Mouse (Mus musculus) heart, embryonic 14.5 days (tissue): Measurements from ENCODE around the gene Pde7b. TPM values are rescaled to one million over a fixed set of nuclear protein-coding genes. Genes with fewer than 3 reads are reported as not detected.

ENCODE experiments used
- ATAC-seq: fragments of 200-750 bp; cut with Nextera tagmentation; 2 replicates; pipeline ENCODE4 v1.8.0; 2017; ENCODE audit warnings: low read depth, moderate TSS enrichment; ENCODE audit not compliant: insufficient number of reproducible peaks, insufficient read depth, low FRiP score
- H3K27ac ChIP-seq, 2 experiments: fragments of 200-500 bp in 1 of 2; fragments of 300-500 bp in 1 of 2; sonication (generic) in 1 of 2; replicated peaks in 1 of 2; 2 replicates each; pipeline ENCODE4 v1.5.1; 2012 to 2014; ENCODE audit warnings: low read depth in 2 of 2, low read length in 2 of 2, control low read depth in 1 of 2, mild to moderate bottlenecking in 1 of 2, mixed read lengths in 1 of 2; ENCODE audit not compliant: control insufficient read depth in 1 of 2, insufficient read depth in 1 of 2
- H3K27me3 ChIP-seq: fragments of 300-500 bp; sonication (generic); 2 replicates; pipeline ENCODE4 v1.6.1; 2014; ENCODE audit warnings: mild to moderate bottlenecking, low read length, control low read depth; ENCODE audit not compliant: control insufficient read depth, insufficient read depth
- H3K36me3 ChIP-seq: fragments of 300-500 bp; sonication (generic); 2 replicates; pipeline ENCODE4 v1.6.1; 2014; ENCODE audit warnings: mild to moderate bottlenecking, control low read depth, low read length, mixed read lengths; ENCODE audit not compliant: control insufficient read depth, insufficient read depth
- H3K4me1 ChIP-seq, 2 experiments: fragments of 200-500 bp in 1 of 2; fragments of 300-500 bp in 1 of 2; sonication (generic) in 1 of 2; 2 replicates each; pipeline ENCODE4 v1.6.1; 2012 to 2014; ENCODE audit warnings: low read length in 2 of 2, control low read depth in 1 of 2, mixed read lengths in 1 of 2; ENCODE audit not compliant: control insufficient read depth in 2 of 2, insufficient read depth in 2 of 2
- H3K4me2 ChIP-seq: fragments of 300-500 bp; sonication (generic); 2 replicates; pipeline ENCODE4 v1.6.1; 2014; ENCODE audit warnings: mild to moderate bottlenecking, low read length
- H3K4me3 ChIP-seq, 2 experiments: fragments of 200-500 bp in 1 of 2; fragments of 300-500 bp in 1 of 2; sonication (generic) in 1 of 2; 2 replicates each; pipeline ENCODE4 v1.5.1; 2012 to 2014; ENCODE audit warnings: low read length in 2 of 2, mild to moderate bottlenecking in 2 of 2, control low read depth in 1 of 2, low read depth in 1 of 2, moderate library complexity in 1 of 2; ENCODE audit not compliant: control insufficient read depth in 1 of 2, insufficient read depth in 1 of 2
- H3K9ac ChIP-seq: fragments of 300-500 bp; sonication (generic); 2 replicates; pipeline ENCODE4 v1.6.1; 2014; ENCODE audit warnings: mild to moderate bottlenecking, low read length
- H3K9me3 ChIP-seq: fragments of 300-500 bp; sonication (generic); 2 replicates; pipeline ENCODE4 v1.6.1; 2016; ENCODE audit warnings: low read length, control low read depth; ENCODE audit not compliant: control insufficient read depth
- WGBS: fragments of 180-500 bp; shearing (Covaris S2); extraction: QIAGEN DNeasy Blood & Tissue Kit; methylation state at CpG from one replicate; pipeline ENCODE4 v1.1.7; 2014; 5-methylcytosine and 5-hydroxymethylcytosine counted together
- polyA plus RNA-seq: library from polyadenylated mRNA; unstranded; fragments of >200 nt; fragmentation: Nextera tagmentation; extraction: Ambion mirVana; gene quantifications from 2 replicates; pipeline ENCODE4 v1.2.1, GENCODE M21; 2014

Pde7b gene
- polyA plus RNA-seq, 1 experiment from 2014 or later = 12.2 TPM

GRCm38 (mm10) chr10:20756219-20756618, 31.3 kb upstream of the Pde7b start:
- WGBS = 87% methylated on average over 5 of the region's 5 CpGs
- no peaks in the 10 kb centered on the region for H3K9me3 ChIP-seq
- H3K4me3 ChIP-seq = no peak overlapping the region
- H3K27ac ChIP-seq = no peak overlapping the region
- peak; percentile 39; the same call in 1 of the 2 replicates for ATAC-seq
- H3K4me2 ChIP-seq = no peak overlapping the region
- no peaks in the 10 kb centered on the region for H3K4me1 ChIP-seq
- no peaks in the 10 kb centered on the region for H3K27me3 ChIP-seq
- H3K36me3 ChIP-seq = no peaks in the 10 kb centered on the region
- no peak overlapping the region for H3K9ac ChIP-seq

DNA sequence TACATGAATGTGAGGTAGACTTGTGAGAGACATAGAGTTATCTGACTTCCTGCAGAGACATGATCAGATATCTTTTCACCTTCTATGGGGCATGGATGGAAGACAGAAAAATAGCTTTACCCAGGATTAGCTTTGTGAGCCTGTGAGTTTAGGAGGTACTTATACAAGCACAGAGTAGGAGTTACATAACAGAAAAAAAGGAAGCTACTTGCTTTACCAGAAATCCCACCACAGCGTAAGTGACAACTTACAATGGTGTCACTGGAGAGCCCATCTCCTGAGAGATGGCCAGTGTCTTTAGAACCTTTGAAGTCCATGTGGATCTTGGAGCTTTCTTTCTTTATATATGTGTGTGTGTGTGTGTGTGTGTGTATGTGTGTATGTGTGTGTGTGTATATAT, 28.0 kb upstream of the Pde7b start:
- no peaks in the 10 kb centered on the region for H3K9me3 ChIP-seq
- 93% methylated on average over 1 of the region's 1 CpGs for WGBS
- no peaks in the 10 kb centered on the region for H3K27me3 ChIP-seq
- H3K36me3 ChIP-seq = no peaks in the 10 kb centered on the region
- H3K4me2 ChIP-seq = no peak overlapping the region
- H3K4me3 ChIP-seq = no peak overlapping the region
- no peak overlapping the region for H3K9ac ChIP-seq
- ATAC-seq = no peak
- H3K27ac ChIP-seq = no peak overlapping the region
- no peaks in the 10 kb centered on the region for H3K4me1 ChIP-seq

- Histone ChIP-seq H3K27me3 (no peaks in the 10 kb centered on the region), H3K9me3 (no peaks in the 10 kb centered on the region), H3K4me3 (no peak overlapping the region), H3K27ac (no peak overlapping the region), H3K4me2 (no peak overlapping the region), H3K9ac (no peak overlapping the region), H3K36me3 (no peaks in the 10 kb centered on the region), H3K4me1 (no peaks in the 10 kb centered on the region)
- 88% methylated on average over 5 of the region's 5 CpGs for WGBS
- ATAC-seq = no peak
These were observed 25.9 kb upstream of the Pde7b start for GRCm38 (mm10) chr10:20750642-20751251.

GRCm38 (mm10) chr10:20748938-20749337, 24.1 kb upstream of the Pde7b start:
- H3K9me3 ChIP-seq = no peaks in the 10 kb centered on the region
- H3K36me3 ChIP-seq = no peaks in the 10 kb centered on the region
- ATAC-seq = no peak
- WGBS = 91% methylated on average over 8 of the region's 8 CpGs
- H3K4me1 ChIP-seq = no peaks in the 10 kb centered on the region
- no peak overlapping the region for H3K4me2 ChIP-seq
- no peak overlapping the region for H3K4me3 ChIP-seq
- H3K9ac ChIP-seq = no peak overlapping the region
- no peak overlapping the region for H3K27ac ChIP-seq
- H3K27me3 ChIP-seq = no peaks in the 10 kb centered on the region

- Histone ChIP-seq H3K4me2 (no peak overlapping the region), H3K9me3 (no peaks in the 10 kb centered on the region), H3K27me3 (no peaks in the 10 kb centered on the region), H3K9ac (no peak overlapping the region), H3K36me3 (no peaks in the 10 kb centered on the region), H3K4me3 (no peak overlapping the region), H3K4me1 (no peaks in the 10 kb centered on the region), H3K27ac (no peak overlapping the region)
- ATAC-seq = no peak
- 83% methylated on average over 4 of the region's 4 CpGs for WGBS
These were observed 22.4 kb upstream of the Pde7b start for GRCm38 (mm10) chr10:20747229-20747628.

DNA sequence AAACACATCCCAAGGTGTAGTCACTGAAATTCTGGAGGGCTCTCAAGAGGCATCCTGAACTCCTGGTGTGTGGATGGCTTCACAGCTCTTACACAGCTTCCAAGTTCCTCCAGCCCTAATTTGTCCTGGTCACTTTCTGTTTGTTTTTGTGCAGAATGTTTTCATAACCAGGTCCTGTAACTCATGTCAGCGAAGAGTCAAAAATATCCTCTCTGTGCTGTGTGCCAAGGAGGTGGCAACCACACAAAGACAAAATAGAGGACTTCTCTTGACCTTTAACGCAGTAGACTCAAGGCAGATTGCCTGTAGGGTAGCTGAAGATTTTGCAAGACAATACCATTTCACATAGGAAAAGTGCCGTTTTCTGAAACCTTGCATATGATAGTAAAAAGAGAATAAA, 14.9 kb upstream of the Pde7b start:
- WGBS = 78% methylated on average over 3 of the region's 3 CpGs
- no peaks in the 10 kb centered on the region for H3K9me3 ChIP-seq
- no peaks in the 10 kb centered on the region for H3K36me3 ChIP-seq
- ATAC-seq = no peak
- H3K4me2 ChIP-seq = no peak overlapping the region
- H3K4me3 ChIP-seq = no peak overlapping the region
- no peak overlapping the region for H3K27ac ChIP-seq
- H3K9ac ChIP-seq = no peak overlapping the region
- no peaks in the 10 kb centered on the region for H3K27me3 ChIP-seq
- peaks cover 5 to 9% of the 10 kb centered on the region in 2 experiments for H3K4me1 ChIP-seq

DNA sequence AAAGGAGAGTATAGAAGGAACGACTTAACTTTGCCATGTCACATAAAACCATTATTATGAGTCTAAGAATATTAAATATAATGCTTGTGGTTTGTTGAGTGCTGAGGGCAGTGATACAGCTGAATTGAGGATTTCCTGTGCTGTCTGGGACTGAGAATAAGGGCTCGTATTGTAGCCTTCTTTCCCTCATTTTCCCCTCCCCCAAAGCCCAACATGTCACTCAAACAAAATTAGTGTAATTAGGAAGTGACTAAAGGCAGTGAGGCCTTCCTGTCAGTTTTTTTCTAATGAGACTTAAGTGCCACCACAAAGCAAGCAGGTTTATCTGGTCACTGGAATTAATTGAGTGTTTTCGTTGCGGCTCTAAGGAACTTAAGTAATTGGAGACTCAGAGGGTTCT, 12.3 kb upstream of the Pde7b start:
- H3K9me3 ChIP-seq = no peaks in the 10 kb centered on the region
- no peaks in the 10 kb centered on the region for H3K36me3 ChIP-seq
- no peak overlapping the region for H3K4me2 ChIP-seq
- H3K27me3 ChIP-seq = no peaks in the 10 kb centered on the region
- H3K4me1 ChIP-seq = peaks cover 5 to 10% of the 10 kb centered on the region in 2 experiments
- H3K9ac ChIP-seq = no peak overlapping the region
- H3K4me3 ChIP-seq = no peak overlapping the region
- H3K27ac ChIP-seq = no peak overlapping the region
- no peak for ATAC-seq
- WGBS = 57% methylated on average over 4 of the region's 4 CpGs

- no peaks in the 10 kb centered on the region for H3K9me3 ChIP-seq
- no peaks in the 10 kb centered on the region for H3K36me3 ChIP-seq
- WGBS = 44% methylated on average over 3 of the region's 3 CpGs
- no peak overlapping the region for H3K27ac ChIP-seq
- no peak overlapping the region for H3K9ac ChIP-seq
- no peaks in the 10 kb centered on the region for H3K27me3 ChIP-seq
- ATAC-seq = no peak
- H3K4me2 ChIP-seq = no peak overlapping the region
- H3K4me1 ChIP-seq = peaks cover 5 to 10% of the 10 kb centered on the region in 2 experiments
- no peak overlapping the region for H3K4me3 ChIP-seq
These were observed 11.0 kb upstream of the Pde7b start for GRCm38 (mm10) chr10:20735775-20736449.
